Mouse (Mus musculus) heart, adult 2 months (tissue): ENCODE results near the gene Pip4k2c.

Source experiments
- CTCF ChIP-seq: fragments of 200-600 bp; IDR thresholded peaks from 2 replicates; pipeline ENCODE4 v1.8.1; 2022; ENCODE audit warnings: antibody characterized with exemption, mild to moderate bottlenecking, moderate library complexity
- EP300 ChIP-seq: fragments of 200-500 bp; IDR thresholded peaks from 2 replicates; pipeline ENCODE4 v1.6.1; 2011; ENCODE audit warnings: low read depth, low read length, control low read depth; ENCODE audit not compliant: insufficient read depth
- POLR2A ChIP-seq: fragments of 200-500 bp; IDR thresholded peaks from 2 replicates; pipeline ENCODE4 v1.6.1; 2011; ENCODE audit warnings: mild to moderate bottlenecking, low read depth, low read length, control low read depth; ENCODE audit not compliant: insufficient read depth

GRCm38 (mm10) chr10:127238241-127238824 lies 26.9 kb upstream of the Pip4k2c start:
- TF ChIP-seq CTCF (no peak), POLR2A (no peak), EP300 (no peak)
